Mouse (Mus musculus) stomach, adult 2 months (tissue): ENCODE data around the gene Dars2. TPM values are rescaled to one million over a fixed set of nuclear protein-coding genes. Genes with fewer than 3 reads are reported as not detected.

ENCODE experiments used
- polyA plus RNA-seq: library from polyadenylated mRNA; depleted of rRNA; stranded (reverse); fragments of >200 nt; gene quantifications from 2 replicates; pipeline ENCODE4 v1.2.3, GENCODE M21; 2012; rRNA removed

Gene Dars2
- polyA plus RNA-seq = 2.5 and 4.0 TPM in 2 replicates

DNA sequence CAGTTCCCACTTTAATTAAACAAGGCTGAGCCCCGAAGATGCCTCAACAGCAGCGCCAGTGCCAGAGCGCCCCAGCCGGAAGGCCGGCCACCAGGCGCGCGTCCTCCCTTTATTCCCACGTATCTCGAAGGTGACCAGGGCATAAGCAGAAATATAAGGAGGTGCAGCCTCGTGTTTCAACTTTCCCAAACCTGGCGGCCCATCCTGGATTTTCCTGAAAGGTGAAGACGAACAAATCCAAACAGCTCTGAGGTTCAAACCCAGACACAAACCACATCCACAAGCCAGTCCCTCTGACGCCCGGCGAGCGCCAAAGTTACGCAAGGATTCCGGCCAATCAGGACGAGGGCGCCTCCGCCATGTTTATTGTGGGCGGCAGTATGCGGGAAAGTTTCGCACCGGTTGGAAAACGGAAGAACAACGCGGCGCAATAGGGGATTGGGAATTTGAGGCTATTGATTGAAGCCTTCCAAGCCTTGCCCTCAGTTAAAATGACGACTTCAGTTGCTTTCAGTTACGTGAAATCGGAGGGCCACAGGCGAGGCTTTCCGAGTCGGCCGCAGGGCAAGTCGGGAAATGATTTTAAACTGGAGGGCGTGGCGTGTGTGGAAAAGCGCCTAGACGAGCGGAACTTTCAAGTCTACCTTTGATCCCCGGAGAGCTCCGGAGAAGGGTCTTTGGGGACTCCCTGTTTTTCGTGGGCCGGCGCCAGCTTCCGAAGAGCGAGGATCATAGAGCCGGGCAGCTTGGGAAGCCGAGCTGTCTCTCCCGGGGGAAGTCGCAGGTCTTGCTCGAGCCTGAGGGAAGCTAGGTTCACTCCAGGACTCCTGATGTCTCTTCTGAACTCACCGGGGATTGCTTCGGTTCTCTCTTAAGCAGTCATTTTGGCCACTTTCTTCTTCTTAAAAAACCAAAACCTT, at the start of gene Dars2, which contains the start of gene Cenpl:
Gene Dars2, minus strand, starts transcription at position 307 of the 920 bp plus-strand sequence.
Gene Cenpl, plus strand, starts transcription at position 362 of the 920 bp plus-strand sequence.

GRCm38 (mm10) chr1:161034435-161035280, 35.8 kb downstream of the Dars2 start, which contains the start of gene Zbtb37:
Gene Zbtb37 (minus strand): TSS chr1:161034849.

Other genes with a start within 250 kb of the Dars2 start
- 3.1 and 5.0 TPM in 2 replicates for gene Rc3h1, start 164.2 kb downstream of the Dars2 start, polyA plus RNA-seq
- gene Serpinc1, start 92.1 kb downstream of the Dars2 start, polyA plus RNA-seq = 0.39 and 1.7 TPM in 2 replicates
- gene Zbtb37, start 35.8 kb downstream of the Dars2 start, polyA plus RNA-seq = 0.09 and 0.23 TPM in 2 replicates
- 0.18 and 0.26 TPM in 2 replicates for gene Cenpl, start 55 bp upstream of the Dars2 start, polyA plus RNA-seq
- 0.99 and 1.7 TPM in 2 replicates for gene Klhl20, start 60.9 kb upstream of the Dars2 start, polyA plus RNA-seq
- gene Ankrd45, start 72.0 kb upstream of the Dars2 start, polyA plus RNA-seq = not detected in 2 replicates
- not detected in 2 replicates for gene Tex50, start 88.7 kb upstream of the Dars2 start, polyA plus RNA-seq
- gene Prdx6, start 180.6 kb upstream of the Dars2 start, polyA plus RNA-seq = 19.3 and 25.6 TPM in 2 replicates